Mouse (Mus musculus): ENCODE results near the gene Ppil2. TPM values are rescaled to one million over a fixed set of nuclear protein-coding genes. Genes with fewer than 3 reads are reported as not detected.
A peak's percentile ranks its signal among the peaks of the same experiment; 100 is the strongest.

Gene Ppil2
- total RNA-seq, 1 experiment from 2014 or later, result 84.2 TPM

- DNase-seq, result peak; percentile 35
Observed at GRCm38 (mm10) chr16:17102630-17103220, 8.3 kb downstream of the Ppil2 start.

DNA sequence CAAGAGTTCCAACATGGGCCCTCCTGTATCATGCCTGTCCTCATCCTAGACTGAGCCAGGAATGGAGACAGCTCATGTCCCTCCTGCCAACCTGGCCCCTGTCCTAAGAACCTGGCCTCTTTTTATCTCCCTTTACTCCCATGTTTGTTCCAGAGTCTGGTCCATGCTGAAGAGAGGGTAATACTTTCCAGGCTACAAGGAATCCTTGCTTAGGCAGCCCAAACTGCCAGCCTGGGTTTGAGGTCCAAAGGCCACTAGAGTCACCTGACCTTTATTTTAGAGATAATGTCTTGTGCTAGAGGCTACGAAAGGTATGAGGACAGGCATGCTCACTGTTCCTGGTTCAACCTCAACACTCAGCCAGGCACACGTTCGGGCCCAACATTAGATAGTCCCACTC is 14.1 kb downstream of the Ppil2 start:
- no peak for DNase-seq

GRCm38 (mm10) chr16:17088346-17088745 is 22.7 kb downstream of the Ppil2 start:
- DNase-seq, result no peak

GRCm38 (mm10) chr16:17086669-17087193 is 24.3 kb downstream of the Ppil2 start:
- no peak for DNase-seq

DNA sequence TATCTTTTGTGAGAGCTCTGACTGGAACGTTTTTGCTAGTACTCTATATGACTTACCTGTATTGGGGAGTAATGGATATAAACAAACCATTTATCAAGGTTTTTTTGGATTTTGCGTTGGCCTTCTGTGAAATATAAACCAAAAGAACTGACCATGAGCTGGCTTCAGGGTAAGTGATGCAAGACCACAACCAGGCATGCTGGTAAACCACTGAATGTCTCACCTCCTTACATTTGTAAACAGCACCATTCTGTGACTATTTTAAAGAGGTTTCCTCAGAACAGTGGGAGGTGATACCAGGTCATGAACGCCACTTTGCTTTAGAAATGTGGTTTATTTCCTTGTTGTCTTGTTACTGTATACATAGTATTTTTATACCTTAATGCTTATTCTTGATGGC is 24.8 kb downstream of the Ppil2 start:
- no peak for DNase-seq

GRCm38 (mm10) chr16:17085636-17086035 is 25.4 kb downstream of the Ppil2 start:
- peak; percentile 73 for DNase-seq

DNA sequence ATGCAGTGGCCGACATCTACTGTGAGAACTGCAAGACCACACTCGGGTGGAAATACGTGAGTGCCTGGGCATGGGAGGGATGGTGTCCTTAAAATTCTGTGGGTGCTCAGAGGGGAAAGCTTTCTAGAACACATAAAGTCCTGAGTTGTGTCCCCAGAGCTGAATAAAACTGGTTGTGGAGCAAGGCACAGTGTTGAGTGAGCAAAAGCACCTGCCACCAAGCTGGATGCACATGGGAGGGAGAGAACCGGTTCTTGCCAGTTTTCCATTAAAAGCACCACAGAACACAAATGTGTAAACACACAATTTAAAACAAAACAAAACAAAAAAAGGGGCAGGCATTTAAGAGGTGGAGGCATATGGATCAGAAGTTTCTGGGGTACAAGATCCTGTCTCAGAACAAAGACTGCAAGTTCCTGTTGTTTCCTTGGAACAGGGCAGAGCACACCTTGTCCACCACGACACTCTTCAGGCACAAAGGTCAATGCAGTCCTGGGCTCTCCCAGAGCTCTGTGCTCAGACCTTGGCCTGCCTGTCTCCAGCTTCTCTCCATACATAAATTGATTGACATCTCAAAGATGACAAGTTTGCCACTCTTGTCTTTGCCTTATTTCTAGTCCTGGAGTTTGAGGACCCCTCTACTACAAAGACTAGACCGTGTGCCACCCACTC is 28.8 kb downstream of the Ppil2 start:
- no peak for DNase-seq

- peak; percentile 28 for DNase-seq
Observed at GRCm38 (mm10) chr16:17078101-17078500, 33.0 kb downstream of the Ppil2 start.

- DNase-seq, result no peak
Observed at GRCm38 (mm10) chr16:17076869-17077268, 34.2 kb downstream of the Ppil2 start.

DNA sequence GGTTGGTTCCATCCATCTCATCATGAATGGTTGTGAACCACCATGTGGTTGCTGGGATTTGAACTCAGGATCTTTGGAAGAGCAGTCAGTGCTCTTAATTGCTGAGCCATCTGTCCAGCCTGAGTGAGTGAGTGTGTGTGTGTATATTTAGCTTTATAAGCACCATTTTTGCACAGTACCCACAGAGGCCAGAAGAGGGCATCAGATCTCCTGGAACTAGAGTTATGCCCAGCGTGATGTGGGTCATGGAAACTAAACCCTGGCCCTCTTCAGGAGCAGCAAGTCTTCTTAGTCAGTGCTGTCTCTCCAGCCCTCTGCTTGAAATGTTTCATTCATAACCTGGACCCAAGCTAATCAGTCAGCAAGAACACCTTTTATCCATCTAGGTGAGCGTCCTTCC is 34.8 kb downstream of the Ppil2 start:
- DNase-seq, result no peak

DNA sequence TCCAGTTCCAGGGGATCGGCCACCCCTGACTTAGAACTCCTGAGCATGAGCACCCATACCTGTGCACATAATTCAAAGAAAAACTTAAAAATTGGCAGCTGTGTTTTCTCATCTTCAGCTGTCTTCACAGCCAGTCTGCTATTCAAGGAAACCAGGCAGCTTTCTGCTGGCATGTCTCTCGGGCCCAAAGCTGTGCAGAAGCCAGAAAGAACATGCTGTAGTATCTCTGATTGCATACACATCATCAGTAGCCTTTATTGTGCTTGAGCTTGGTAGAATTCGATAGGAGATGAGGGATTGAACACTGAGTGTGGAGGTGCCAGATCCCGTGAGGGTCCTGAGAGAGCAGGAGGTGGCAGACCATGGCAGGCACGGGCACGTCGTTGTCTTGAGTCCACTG is 38.1 kb downstream of the Ppil2 start:
- no peak for DNase-seq

- DNase-seq, result no peak
Observed at GRCm38 (mm10) chr16:17070716-17071115, 40.3 kb downstream of the Ppil2 start.

DNA sequence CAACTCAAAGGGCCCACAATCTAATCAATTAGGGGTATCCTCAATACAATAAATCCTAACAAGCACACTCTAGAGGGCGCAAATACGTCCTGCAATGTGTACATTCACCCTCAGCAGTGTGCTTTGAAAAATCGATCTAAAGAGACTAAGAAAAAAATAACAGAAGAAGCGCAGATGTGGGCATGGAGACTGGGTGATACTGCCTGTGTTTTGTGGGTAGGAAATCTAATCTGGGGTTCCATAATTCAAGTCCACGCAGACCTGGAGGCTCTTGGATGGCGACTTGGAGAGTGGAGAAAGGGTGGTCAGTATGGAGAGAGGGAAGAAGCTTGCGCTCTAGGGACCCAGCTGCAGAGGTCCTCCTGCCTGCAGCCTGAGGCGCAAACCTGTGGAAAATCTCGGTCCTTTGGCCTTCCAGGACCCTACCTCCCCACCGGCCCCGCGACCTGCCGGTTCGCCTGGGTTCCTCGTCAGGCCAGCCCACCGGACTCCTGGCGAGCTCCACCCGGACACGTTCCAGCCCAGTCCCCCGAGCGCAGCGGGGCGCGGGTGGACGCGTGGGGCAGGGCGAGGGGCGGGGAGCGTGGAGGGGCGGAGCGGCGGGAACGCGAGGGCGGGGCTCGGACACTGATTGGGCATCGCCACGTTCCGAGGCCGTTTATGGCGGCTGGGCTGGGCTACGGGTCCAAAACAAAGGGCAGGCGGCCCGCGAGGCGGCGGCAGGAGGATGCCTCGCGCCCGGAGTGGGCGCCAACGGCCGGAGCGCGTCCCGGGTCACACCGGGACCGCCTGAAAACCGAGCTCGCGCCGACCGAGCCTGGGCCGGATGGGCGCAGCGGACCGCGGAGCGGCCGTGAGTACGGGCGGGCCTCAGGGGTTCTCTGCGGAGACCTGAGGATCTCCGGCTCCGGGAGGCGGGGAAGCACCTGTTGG is 41.3 kb downstream of the Ppil2 start, which contains the start of gene Ypel1:
Ypel1 (plus strand) TSS at position 186 of the 933 bp plus-strand sequence.
- peak; percentile 96 for DNase-seq

DNA sequence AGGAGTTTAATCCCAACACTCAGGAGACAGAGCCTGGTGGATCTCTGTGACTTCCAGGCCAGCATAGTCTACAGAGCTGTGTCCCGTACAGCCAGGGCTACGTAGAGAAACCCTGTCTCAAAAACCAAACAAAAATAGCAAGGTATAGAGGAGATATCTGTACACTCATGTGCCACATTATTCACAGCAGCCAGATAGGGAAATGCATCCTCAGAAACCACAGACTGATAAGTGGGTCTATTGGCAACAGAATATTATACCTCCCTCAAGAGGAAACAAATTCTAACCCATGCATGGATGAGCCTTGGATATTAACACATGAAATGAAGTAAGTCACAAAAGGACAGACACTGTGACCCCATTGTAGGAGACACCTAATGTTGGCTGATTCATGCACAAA is 43.5 kb downstream of the Ppil2 start:
- no peak for DNase-seq

DNA sequence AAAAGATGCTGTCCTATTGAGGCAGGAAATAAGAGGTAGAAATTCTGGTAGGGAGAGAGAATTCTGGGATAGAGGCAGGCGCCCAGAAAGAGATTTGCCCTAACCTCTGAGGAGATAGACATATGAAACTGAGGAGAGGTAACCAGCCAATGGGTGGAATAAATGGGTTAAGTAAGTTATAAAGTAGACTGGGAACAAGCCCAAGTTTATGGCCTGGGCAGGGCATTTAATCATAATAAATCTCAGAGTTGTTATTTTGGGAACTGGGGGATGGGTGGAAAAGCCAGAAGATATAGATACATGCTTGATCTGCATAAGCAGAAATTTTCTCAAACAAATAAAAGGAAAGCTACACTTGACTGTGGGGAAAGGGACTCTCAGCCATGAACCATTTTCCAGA is 48.7 kb downstream of the Ppil2 start:
- DNase-seq, result no peak

- DNase-seq, result no peak
Observed at GRCm38 (mm10) chr16:17055584-17055983, 55.5 kb downstream of the Ppil2 start.

GRCm38 (mm10) chr16:17053903-17054302 is 57.2 kb downstream of the Ppil2 start:
- no peak for DNase-seq

- no peak for DNase-seq
Observed at GRCm38 (mm10) chr16:17052087-17052486, 59.0 kb downstream of the Ppil2 start.

GRCm38 (mm10) chr16:17049886-17050285 is 61.2 kb downstream of the Ppil2 start:
- DNase-seq, result no peak

DNA sequence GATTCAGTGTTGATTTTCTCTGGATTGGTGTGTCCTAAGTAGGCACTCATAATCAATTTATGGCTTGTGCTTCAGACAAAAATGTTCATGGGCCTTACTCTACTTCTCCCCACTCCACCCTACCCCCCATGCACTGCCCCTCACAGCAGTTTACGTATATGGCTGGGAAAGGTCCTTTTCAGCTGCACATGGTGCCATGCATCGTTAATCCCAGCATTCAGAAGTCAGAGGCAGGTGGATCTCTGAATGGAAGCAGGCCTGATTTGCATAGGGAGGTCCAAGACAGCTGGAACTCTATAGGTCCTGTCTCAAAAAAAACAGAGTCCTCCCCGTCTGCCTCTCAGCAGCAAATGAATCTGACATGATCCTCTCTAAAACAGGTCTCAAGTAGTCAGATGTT is 65.8 kb downstream of the Ppil2 start:
- DNase-seq, result no peak

DNA sequence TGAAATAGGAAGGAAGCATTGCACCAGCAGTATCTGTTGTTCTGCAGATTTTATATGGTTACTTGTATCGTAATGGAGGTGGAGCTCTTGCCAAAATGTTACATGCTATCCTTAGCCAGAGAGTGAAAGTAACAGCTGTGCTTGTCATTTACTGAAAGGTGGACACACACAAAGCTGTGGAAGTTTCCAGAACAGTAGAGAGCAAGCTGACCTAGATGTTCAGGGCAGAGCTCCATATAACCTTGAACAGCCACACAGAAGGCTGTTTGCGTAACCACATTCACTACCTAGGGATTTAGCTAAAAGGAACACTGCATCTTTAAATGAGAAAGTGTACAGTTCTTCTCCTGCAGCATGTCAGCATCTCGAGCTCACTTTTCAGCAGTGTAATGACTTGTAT is 66.7 kb downstream of the Ppil2 start:
- peak; percentile 58 for DNase-seq

DNA sequence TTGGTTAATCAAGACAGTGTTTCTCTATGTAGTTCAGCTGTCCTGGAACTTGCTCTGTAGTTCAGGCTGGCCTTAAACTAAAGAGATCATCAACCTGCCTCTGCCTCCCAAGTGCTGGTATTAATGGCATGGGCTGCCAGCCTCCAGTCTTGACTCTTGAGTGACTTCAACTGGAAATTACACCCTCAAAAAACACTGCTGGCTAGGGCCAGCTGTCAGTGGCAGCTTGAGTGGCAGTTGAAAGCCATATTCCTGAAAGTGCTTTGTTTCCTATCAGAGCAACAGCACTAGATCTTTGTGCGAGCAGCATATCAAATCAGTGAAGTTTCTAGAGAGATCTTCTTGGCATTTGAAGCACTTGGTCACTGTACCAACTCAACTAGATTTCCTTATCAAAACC is 69.6 kb downstream of the Ppil2 start:
- DNase-seq, result no peak

DNA sequence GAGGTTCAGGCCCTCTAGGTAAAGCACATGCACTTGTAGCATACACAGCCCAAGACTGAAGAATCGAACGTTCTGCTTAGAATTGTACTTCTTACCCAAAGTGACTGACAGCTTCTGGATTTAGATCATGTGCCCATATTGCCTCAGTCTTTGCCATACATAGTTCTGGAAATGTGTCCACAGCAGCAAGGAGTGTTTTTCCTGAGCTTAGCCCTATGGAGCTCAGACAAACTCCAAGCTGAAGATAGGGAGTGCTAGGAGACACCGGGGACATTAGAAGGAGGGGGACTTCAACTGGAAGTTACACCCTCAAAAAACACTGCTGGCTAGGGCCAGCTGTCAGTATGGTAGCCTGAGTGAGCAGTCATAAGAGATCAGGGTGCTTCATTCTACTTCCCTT is 70.3 kb downstream of the Ppil2 start:
- no peak for DNase-seq
